Mouse (Mus musculus): ENCODE measurements at regions not wholly inside any gene's neighbourhood (a gene's known extent, or its start where the extent isn't known, plus 50 kb on each side); places are given as distances from the start of the nearest gene placed in this dataset.

DNA sequence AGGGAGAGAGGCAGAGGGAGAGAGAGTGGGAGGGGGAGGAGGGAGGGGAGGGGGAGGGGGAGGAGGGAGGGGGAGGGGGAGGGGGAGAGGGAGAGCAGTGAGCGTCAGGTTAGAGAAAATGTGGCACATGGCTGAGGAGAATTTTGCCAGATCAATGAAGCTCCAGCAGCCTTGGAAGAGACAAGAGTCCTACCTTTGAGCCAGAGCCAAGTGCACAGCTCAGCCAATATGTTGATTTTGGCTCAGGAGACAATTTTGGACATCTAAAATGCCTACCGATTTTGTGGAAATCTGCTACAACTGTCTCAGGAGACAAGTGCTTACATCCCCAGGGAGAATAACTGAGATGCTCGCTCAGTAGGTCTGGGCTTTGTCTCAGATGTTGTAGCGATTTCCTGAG lies 184.3 kb downstream of the Stk31 start:
- H3K9ac ChIP-seq (ENCODE audit: low read length): no peak overlapping the region
- ATAC-seq: no peak

DNA sequence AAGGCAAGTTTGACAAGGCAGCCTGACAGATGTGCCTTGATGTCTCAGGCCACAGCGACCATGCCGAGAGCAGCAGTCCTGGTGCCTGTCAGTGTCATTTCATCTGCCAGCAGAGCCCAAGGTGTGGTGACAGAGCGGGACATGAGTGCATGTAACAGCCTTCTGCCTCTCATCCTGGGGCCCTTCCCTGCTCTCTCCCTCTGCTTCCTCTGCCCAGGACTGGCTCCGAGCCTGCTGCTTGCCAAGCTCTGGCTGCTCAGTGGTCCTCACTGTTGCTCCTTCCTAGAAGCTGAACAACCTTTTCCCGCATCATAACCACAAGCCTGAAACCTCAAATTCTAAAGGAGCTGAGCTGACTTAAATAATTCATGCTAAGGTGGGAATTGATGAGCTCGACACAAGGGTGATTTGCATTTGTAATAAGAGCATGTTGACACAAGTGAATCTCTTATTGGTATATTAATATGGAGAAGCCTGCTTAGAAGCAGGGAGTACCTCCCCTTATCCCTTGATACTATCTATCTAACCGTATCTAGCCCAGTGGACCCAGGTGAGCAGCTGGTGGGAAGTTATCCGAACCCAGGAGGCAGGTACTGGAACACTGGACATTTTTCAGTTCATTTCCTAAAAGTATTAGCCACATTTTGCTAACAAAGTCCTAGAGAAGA lies 186.8 kb downstream of the Stk31 start:
- 76% methylated on average over 8 of the region's 8 CpGs for WGBS
- ATAC-seq: no peak
- Histone ChIP-seq H3K36me3 (ENCODE audit: control insufficient read depth, insufficient read depth, low read length) (no peaks in the 10 kb centered on the region), H3K27ac (ENCODE audit: low read depth, low read length) (no peak overlapping the region), H3K4me1 (ENCODE audit: control insufficient read depth, insufficient read depth, low read length) (no peaks in the 10 kb centered on the region), H3K27me3 (replicated peaks; ENCODE audit: control insufficient read depth, insufficient read depth, low read length) (no peaks in the 10 kb centered on the region), H3K4me3 (ENCODE audit: low read depth, low read length) (no peak overlapping the region), H3K9ac (ENCODE audit: low read length) (no peak overlapping the region), H3K9me3 (replicated peaks; ENCODE audit: control insufficient read depth, low read length) (no peaks in the 10 kb centered on the region), H3K4me2 (ENCODE audit: low read length) (no peak overlapping the region)
- DNase-seq (ENCODE audit: low spot score): no peak

More for the DNA sequence above, 184.3 kb downstream of the Stk31 start:
- DNase-seq (ENCODE audit: low spot score): peak; percentile 51
- Histone ChIP-seq H3K9me3 (replicated peaks; ENCODE audit: control insufficient read depth, low read length) (no peaks in the 10 kb centered on the region), H3K4me2 (ENCODE audit: low read length) (no peak overlapping the region), H3K27ac (ENCODE audit: low read depth, low read length) (no peak overlapping the region), H3K36me3 (ENCODE audit: control insufficient read depth, insufficient read depth, low read length) (no peaks in the 10 kb centered on the region), H3K4me1 (ENCODE audit: control insufficient read depth, insufficient read depth, low read length) (no peaks in the 10 kb centered on the region), H3K27me3 (replicated peaks; ENCODE audit: control insufficient read depth, insufficient read depth, low read length) (no peaks in the 10 kb centered on the region), H3K4me3 (ENCODE audit: low read depth, low read length) (no peak overlapping the region)
- 72% methylated on average over 4 of the region's 4 CpGs for WGBS

DNA sequence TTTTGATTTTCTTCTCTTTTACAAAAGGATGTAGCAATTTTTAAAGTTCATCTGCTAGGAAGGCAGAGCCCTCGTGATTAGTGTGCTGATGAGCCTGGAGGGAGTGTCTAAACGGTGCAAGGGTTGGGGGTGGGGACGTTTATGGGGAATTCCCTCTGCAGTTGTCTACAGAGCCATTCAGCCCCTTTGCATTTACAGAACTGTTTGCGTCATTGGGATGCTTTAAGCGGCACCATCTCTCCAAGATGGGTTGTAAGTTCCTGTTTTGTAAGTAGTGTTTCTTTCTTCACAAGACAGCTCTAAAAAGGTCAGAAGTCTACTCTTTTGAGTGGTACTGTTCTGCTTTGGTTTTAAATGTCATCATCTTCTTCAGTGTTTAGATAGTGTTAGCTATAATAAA lies 191.1 kb downstream of the Stk31 start:
- Histone ChIP-seq H3K4me3 (ENCODE audit: low read depth, low read length) (no peak overlapping the region), H3K36me3 (ENCODE audit: control insufficient read depth, insufficient read depth, low read length) (no peaks in the 10 kb centered on the region), H3K27ac (ENCODE audit: low read depth, low read length) (no peak overlapping the region), H3K9ac (ENCODE audit: low read length) (no peak overlapping the region), H3K27me3 (replicated peaks; ENCODE audit: control insufficient read depth, insufficient read depth, low read length) (no peaks in the 10 kb centered on the region), H3K9me3 (replicated peaks; ENCODE audit: control insufficient read depth, low read length) (no peaks in the 10 kb centered on the region), H3K4me2 (ENCODE audit: low read length) (no peak overlapping the region), H3K4me1 (ENCODE audit: control insufficient read depth, insufficient read depth, low read length) (no peaks in the 10 kb centered on the region)
- 69% methylated on average over 5 of the region's 5 CpGs for WGBS
- ATAC-seq (no peak), DNase-seq (ENCODE audit: low spot score) (no peak)

DNA sequence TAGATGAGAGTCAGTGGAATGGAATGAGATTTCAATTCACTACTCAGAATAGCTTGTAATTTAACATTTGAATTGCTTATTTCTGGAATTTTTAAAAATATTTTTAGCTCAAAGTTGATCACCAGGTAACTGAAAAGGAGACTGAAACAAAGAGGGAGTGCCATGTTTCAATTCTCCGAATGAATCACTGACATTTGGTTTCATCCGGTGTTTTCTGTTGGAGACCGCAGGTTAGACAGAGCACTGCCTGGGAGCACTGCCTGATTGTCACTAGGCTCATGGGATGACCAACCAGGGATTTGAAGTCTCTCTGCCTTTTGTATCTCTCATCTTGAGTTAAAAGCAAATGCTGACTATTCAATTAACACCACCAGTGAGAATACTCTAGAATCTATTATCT lies 193.3 kb downstream of the Stk31 start:
- Histone ChIP-seq H3K9ac (ENCODE audit: low read length) (no peak overlapping the region), H3K36me3 (ENCODE audit: control insufficient read depth, insufficient read depth, low read length) (no peaks in the 10 kb centered on the region), H3K9me3 (replicated peaks; ENCODE audit: control insufficient read depth, low read length) (no peaks in the 10 kb centered on the region), H3K27ac (ENCODE audit: low read depth, low read length) (no peak overlapping the region), H3K4me1 (ENCODE audit: control insufficient read depth, insufficient read depth, low read length) (no peaks in the 10 kb centered on the region), H3K4me3 (ENCODE audit: low read depth, low read length) (no peak overlapping the region), H3K4me2 (ENCODE audit: low read length) (no peak overlapping the region), H3K27me3 (replicated peaks; ENCODE audit: control insufficient read depth, insufficient read depth, low read length) (no peaks in the 10 kb centered on the region)
- ATAC-seq (no peak), DNase-seq (ENCODE audit: low spot score) (no peak)
- WGBS: 95% methylated on average over 3 of the region's 3 CpGs

DNA sequence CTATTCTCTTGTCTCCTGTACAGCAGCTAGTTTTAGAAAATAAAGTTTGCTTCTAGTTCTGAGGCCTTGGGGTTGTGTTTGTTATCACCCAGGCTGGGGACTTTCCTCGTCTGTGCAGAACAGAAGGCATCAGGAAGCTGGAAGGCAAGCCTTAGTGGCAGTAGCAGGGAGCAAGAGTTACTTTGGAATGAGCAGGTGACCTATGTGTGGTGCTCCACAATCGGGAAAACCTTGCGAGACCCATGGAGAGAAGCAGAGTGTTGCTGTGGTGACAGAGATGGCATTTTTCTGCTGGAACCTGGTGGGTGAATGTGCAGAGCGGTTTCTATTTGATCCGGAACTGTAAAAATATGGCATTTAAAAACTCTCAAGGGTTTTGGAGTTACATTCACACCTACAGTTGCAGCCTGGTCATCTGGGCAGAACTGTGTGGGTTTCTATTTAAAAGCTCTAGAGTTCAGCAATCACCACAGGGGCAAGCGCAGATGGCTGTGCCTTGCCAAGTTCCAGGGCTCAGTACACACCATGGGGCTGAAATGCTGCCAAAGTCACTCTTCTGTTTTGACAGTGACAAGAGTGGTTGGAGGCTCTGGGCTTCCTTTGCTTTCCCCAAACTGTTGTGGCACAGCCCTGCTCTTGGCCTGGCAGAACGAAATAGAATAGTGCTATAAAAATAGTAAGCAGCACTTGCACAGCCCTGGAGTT lies 195.7 kb downstream of the Stk31 start:
- H3K9me3 ChIP-seq (replicated peaks; ENCODE audit: control insufficient read depth, low read length): no peaks in the 10 kb centered on the region
- H3K27me3 ChIP-seq (replicated peaks; ENCODE audit: control insufficient read depth, insufficient read depth, low read length): no peaks in the 10 kb centered on the region
- H3K4me3 ChIP-seq (ENCODE audit: low read depth, low read length): no peak overlapping the region
- no peak overlapping the region for H3K27ac ChIP-seq (ENCODE audit: low read depth, low read length)
- H3K9ac ChIP-seq (ENCODE audit: low read length): no peak overlapping the region
- H3K4me2 ChIP-seq (ENCODE audit: low read length): no peak overlapping the region
- H3K36me3 ChIP-seq (ENCODE audit: control insufficient read depth, insufficient read depth, low read length): no peaks in the 10 kb centered on the region
- 79% methylated on average over 7 of the region's 7 CpGs for WGBS
- ATAC-seq: no peak
- H3K4me1 ChIP-seq (ENCODE audit: control insufficient read depth, insufficient read depth, low read length): no peaks in the 10 kb centered on the region
- DNase-seq (ENCODE audit: low spot score): peak; percentile 63

DNA sequence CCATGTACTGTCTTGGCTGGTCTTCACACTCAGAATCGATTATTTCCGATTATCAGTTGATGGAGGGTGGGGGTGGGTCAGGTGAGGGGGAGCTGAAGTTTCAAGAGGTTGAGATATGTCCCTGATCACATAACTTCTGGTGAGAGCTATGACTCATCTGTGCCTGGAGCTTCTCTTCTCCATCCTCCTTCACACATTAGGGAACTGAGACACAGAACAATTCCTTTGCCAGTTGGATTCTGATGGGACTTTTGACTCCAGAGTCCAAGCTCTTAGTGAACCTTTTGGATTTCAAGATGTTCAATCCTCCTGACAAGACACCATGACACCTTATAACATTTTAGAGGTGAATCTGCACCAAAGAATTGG lies 196.2 kb downstream of the Stk31 start:
- no peak overlapping the region for H3K4me2 ChIP-seq (ENCODE audit: low read length)
- H3K36me3 ChIP-seq (ENCODE audit: control insufficient read depth, insufficient read depth, low read length): no peaks in the 10 kb centered on the region
- no peak overlapping the region for H3K27ac ChIP-seq (ENCODE audit: low read depth, low read length)
- 77% methylated on average over 2 of the region's 2 CpGs for WGBS
- H3K4me3 ChIP-seq (ENCODE audit: low read depth, low read length): no peak overlapping the region
- no peaks in the 10 kb centered on the region for H3K9me3 ChIP-seq (replicated peaks; ENCODE audit: control insufficient read depth, low read length)
- no peak overlapping the region for H3K9ac ChIP-seq (ENCODE audit: low read length)
- no peaks in the 10 kb centered on the region for H3K4me1 ChIP-seq (ENCODE audit: control insufficient read depth, insufficient read depth, low read length)
- ATAC-seq (no peak), DNase-seq (ENCODE audit: low spot score) (no peak)
- H3K27me3 ChIP-seq (replicated peaks; ENCODE audit: control insufficient read depth, insufficient read depth, low read length): no peaks in the 10 kb centered on the region

DNA sequence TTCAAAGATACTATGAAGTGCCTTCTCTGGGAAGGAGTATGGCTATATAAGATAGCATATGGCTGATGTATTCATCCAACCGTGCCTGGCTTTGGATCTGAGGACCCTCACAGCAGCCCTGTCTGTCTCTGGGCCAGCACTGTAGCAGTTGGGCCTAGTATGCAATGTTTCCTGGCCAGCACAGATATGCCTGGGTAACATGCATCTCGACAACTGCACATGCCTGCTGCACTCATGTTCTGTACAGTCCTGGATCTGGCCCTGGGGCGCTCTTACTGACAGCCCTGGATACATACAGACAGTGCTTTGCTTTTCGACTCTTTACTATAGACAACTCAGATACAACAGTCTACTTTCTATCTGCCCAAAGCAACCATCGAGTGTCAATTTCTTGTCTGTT lies 197.3 kb downstream of the Stk31 start:
- whole genome bisulfite sequencing: 83% methylated on average over 5 of the region's 5 CpGs
- H3K4me3 ChIP-seq (ENCODE audit: low read depth, low read length): no peak overlapping the region
- H3K36me3 ChIP-seq (ENCODE audit: control insufficient read depth, insufficient read depth, low read length): no peaks in the 10 kb centered on the region
- H3K9me3 ChIP-seq (replicated peaks; ENCODE audit: control insufficient read depth, low read length): no peaks in the 10 kb centered on the region
- peak; percentile 42; the same call in 1 of the 2 replicates for ATAC-seq
- no peaks in the 10 kb centered on the region for H3K4me1 ChIP-seq (ENCODE audit: control insufficient read depth, insufficient read depth, low read length)
- DNase-seq (ENCODE audit: low spot score): no peak
- no peak overlapping the region for H3K9ac ChIP-seq (ENCODE audit: low read length)
- H3K27me3 ChIP-seq (replicated peaks; ENCODE audit: control insufficient read depth, insufficient read depth, low read length): no peaks in the 10 kb centered on the region
- no peak overlapping the region for H3K27ac ChIP-seq (ENCODE audit: low read depth, low read length)
- H3K4me2 ChIP-seq (ENCODE audit: low read length): no peak overlapping the region

DNA sequence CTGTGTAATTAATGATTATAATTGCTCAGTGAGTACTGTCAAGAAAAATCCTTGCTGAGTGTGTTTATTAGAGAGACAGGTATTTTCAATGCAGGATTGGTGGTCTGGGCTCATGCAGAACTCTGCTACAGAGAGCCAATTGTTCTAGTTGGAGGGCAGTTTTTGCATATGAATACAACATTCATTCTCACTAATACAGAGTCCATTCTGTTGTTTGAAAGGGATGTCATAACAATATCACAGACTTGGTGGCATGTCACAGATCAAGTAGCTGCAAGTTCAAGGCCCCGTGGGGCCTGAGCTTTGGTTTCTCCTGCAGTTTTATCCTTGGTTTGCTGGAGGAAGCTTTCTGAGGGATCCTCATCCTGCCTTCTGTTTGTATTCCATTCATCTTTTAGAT lies 207.8 kb downstream of the Stk31 start:
- Histone ChIP-seq H3K4me3 (ENCODE audit: low read depth, low read length) (no peak overlapping the region), H3K4me1 (ENCODE audit: control insufficient read depth, insufficient read depth, low read length) (peaks cover 12% of the 10 kb centered on the region), H3K4me2 (ENCODE audit: low read length) (no peak overlapping the region), H3K9me3 (replicated peaks; ENCODE audit: control insufficient read depth, low read length) (no peaks in the 10 kb centered on the region), H3K36me3 (ENCODE audit: control insufficient read depth, insufficient read depth, low read length) (no peaks in the 10 kb centered on the region), H3K9ac (ENCODE audit: low read length) (no peak overlapping the region), H3K27ac (ENCODE audit: low read depth, low read length) (no peak overlapping the region), H3K27me3 (replicated peaks; ENCODE audit: control insufficient read depth, insufficient read depth, low read length) (no peaks in the 10 kb centered on the region)
- 4% methylated on average over 1 of the region's 1 CpGs for WGBS
- ATAC-seq (peak; percentile 55; the same call in 1 of the 2 replicates), DNase-seq (ENCODE audit: low spot score) (peak; percentile 61)

DNA sequence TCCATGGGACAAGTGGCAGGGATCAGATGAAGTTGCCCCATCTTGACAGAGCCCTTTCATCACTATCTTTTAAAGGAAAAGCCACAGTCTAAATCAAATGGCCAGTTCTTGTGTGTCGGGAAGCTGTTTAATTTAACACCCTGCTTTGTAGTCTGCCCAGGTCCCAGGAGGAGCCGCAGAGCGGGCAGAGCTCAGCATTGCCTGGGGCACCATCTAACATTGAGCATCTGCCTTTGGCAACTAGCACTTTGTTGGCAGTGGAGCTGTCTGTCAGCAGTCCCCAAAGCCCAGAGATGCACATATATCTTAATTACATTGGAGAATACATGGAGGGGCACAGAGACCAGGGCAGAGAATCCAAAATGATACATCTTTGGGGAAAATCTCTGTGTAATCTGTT lies 208.4 kb downstream of the Stk31 start:
- Histone ChIP-seq H3K4me3 (ENCODE audit: low read depth, low read length) (no peak overlapping the region), H3K9ac (ENCODE audit: low read length) (no peak overlapping the region), H3K27ac (ENCODE audit: low read depth, low read length) (no peak overlapping the region), H3K4me1 (ENCODE audit: control insufficient read depth, insufficient read depth, low read length) (peaks cover 12% of the 10 kb centered on the region), H3K36me3 (ENCODE audit: control insufficient read depth, insufficient read depth, low read length) (no peaks in the 10 kb centered on the region), H3K4me2 (ENCODE audit: low read length) (no peak overlapping the region), H3K27me3 (replicated peaks; ENCODE audit: control insufficient read depth, insufficient read depth, low read length) (no peaks in the 10 kb centered on the region), H3K9me3 (replicated peaks; ENCODE audit: control insufficient read depth, low read length) (no peaks in the 10 kb centered on the region)
- peak; percentile 60 for DNase-seq (ENCODE audit: low spot score)
- ATAC-seq: peak; percentile 63; the same call in 1 of the 2 replicates
- 29% methylated on average over 3 of the region's 3 CpGs for WGBS
